Mouse (Mus musculus) bone marrow, adult 2 months (tissue): ENCODE data around the gene Gxylt1. TPM values are rescaled to one million over a fixed set of nuclear protein-coding genes. Genes with fewer than 3 reads are reported as not detected.
"Not testable (repeated sequence)": the region's sequence is repeated elsewhere in the genome, so short reads cannot be mapped to it uniquely, and the experiment has no call there.

Experiments used
- H3K27ac ChIP-seq: fragments of 200-500 bp; 2 replicates; pipeline ENCODE4 v1.5.1; 2012; ENCODE audit warnings: low read depth, mild to moderate bottlenecking, control low read depth, inconsistent platforms, low read length; ENCODE audit not compliant: control insufficient read depth, poor library complexity, insufficient read depth
- H3K4me1 ChIP-seq: fragments of 200-500 bp; 2 replicates; pipeline ENCODE4 v1.6.1; 2011; ENCODE audit warnings: low read length; ENCODE audit not compliant: control insufficient read depth, insufficient read depth
- H3K4me3 ChIP-seq: fragments of 200-500 bp; replicated peaks from 2 replicates; pipeline ENCODE3; 2011; ENCODE audit warnings: mild to moderate bottlenecking, low read depth, low read length, control low read depth; ENCODE audit not compliant: control insufficient read depth
- CTCF ChIP-seq: fragments of 200-500 bp; IDR thresholded peaks from 2 replicates; pipeline ENCODE4 v1.5.1; 2011; ENCODE audit warnings: low read length, control low read depth; ENCODE audit not compliant: control insufficient read depth, insufficient read depth
- POLR2A ChIP-seq: fragments of 200-500 bp; IDR thresholded peaks from 2 replicates; pipeline ENCODE4 v1.6.1; 2011; ENCODE audit warnings: low read depth, mild to moderate bottlenecking, control low read depth, low read length, borderline replicate concordance; ENCODE audit not compliant: control insufficient read depth
- WGBS: fragments of 180-500 bp; shearing (Covaris S2); methylation state at CpG from one replicate; pipeline ENCODE4 v1.1.7; 2018; 5-methylcytosine and 5-hydroxymethylcytosine counted together
- polyA plus RNA-seq: library from polyadenylated mRNA; stranded (reverse); fragments of >200 nt; gene quantifications from 2 replicates; pipeline ENCODE4 v1.2.4, GENCODE M21; 2011; ENCODE audit warnings: low replicate concordance; ENCODE audit not compliant: missing spikeins, insufficient read depth, insufficient read length

Gene Gxylt1
- polyA plus RNA-seq, 1 experiment, result 9.6 TPM

GRCm38 (mm10) chr15:93259933-93260332 is 15.0 kb downstream of the Gxylt1 start:
- H3K4me3 ChIP-seq, result no peak overlapping the region
- H3K27ac ChIP-seq, result no peak overlapping the region
- H3K4me1 ChIP-seq, result no peaks in the 10 kb centered on the region; the same call in 1 of the 2 replicates
- no peak for TF ChIP-seq POLR2A
- TF ChIP-seq CTCF, result no peak
- WGBS, result 36% methylated on average over 8 of the region's 8 CpGs

GRCm38 (mm10) chr15:93255295-93255694 is 19.7 kb downstream of the Gxylt1 start:
- TF ChIP-seq POLR2A (no peak), CTCF (no peak)
- H3K27ac ChIP-seq, result no peak overlapping the region
- 89% methylated on average over 10 of the region's 10 CpGs for WGBS
- no peaks in the 10 kb centered on the region for H3K4me1 ChIP-seq
- no peak overlapping the region for H3K4me3 ChIP-seq

GRCm38 (mm10) chr15:93253172-93253571 is 21.8 kb downstream of the Gxylt1 start:
- no peak overlapping the region for H3K4me3 ChIP-seq
- WGBS, result 60% methylated on average over 8 of the region's 8 CpGs
- H3K27ac ChIP-seq, result no peak overlapping the region
- no peaks in the 10 kb centered on the region for H3K4me1 ChIP-seq
- no peak for TF ChIP-seq CTCF
- no peak for TF ChIP-seq POLR2A

- H3K4me3 ChIP-seq, result no peak overlapping the region
- no peak for TF ChIP-seq POLR2A
- TF ChIP-seq CTCF, result no peak
- H3K27ac ChIP-seq, result no peak overlapping the region
- 83% methylated on average over 6 of the region's 6 CpGs for WGBS
- H3K4me1 ChIP-seq, result no peaks in the 10 kb centered on the region
Observed at GRCm38 (mm10) chr15:93252396-93252795, 22.6 kb downstream of the Gxylt1 start.

- Histone ChIP-seq H3K4me3 (no peak overlapping the region), H3K4me1 (no peaks in the 10 kb centered on the region), H3K27ac (no peak overlapping the region; the same call in 1 of the 2 replicates)
- TF ChIP-seq CTCF (no peak), POLR2A (no peak)
- 74% methylated on average over 13 of the region's 13 CpGs for WGBS
Observed at GRCm38 (mm10) chr15:93251553-93252250, 23.3 kb downstream of the Gxylt1 start.

- no peak overlapping the region for H3K4me3 ChIP-seq
- 85% methylated on average over 10 of the region's 10 CpGs for WGBS
- no peaks in the 10 kb centered on the region for H3K4me1 ChIP-seq
- H3K27ac ChIP-seq, result no peak overlapping the region
- TF ChIP-seq POLR2A (no peak), CTCF (no peak)
Observed at GRCm38 (mm10) chr15:93243202-93243601, 31.8 kb downstream of the Gxylt1 start.

- H3K4me3 ChIP-seq, H3K27ac ChIP-seq, H3K4me1 ChIP-seq: not testable (repeated sequence)
- 79% methylated on average over 10 of the region's 10 CpGs for WGBS
Observed at GRCm38 (mm10) chr15:93236456-93236855, 38.5 kb downstream of the Gxylt1 start.

GRCm38 (mm10) chr15:93229028-93229427 is 46.0 kb downstream of the Gxylt1 start:
- Histone ChIP-seq H3K4me1 (no peaks in the 10 kb centered on the region; the same call in 1 of the 2 replicates), H3K4me3 (no peak overlapping the region), H3K27ac (no peak overlapping the region)
- TF ChIP-seq POLR2A, result no peak
- TF ChIP-seq CTCF, result no peak
- WGBS, result 12% methylated on average over 11 of the region's 11 CpGs

- WGBS, result 90% methylated on average over 10 of the region's 10 CpGs
- no peak overlapping the region for H3K27ac ChIP-seq
- TF ChIP-seq CTCF (no peak), POLR2A (no peak)
- no peaks in the 10 kb centered on the region; the same call in 1 of the 2 replicates for H3K4me1 ChIP-seq
- H3K4me3 ChIP-seq, result no peak overlapping the region
Observed at GRCm38 (mm10) chr15:93228375-93228774, 46.6 kb downstream of the Gxylt1 start.
